Mouse (Mus musculus) liver, embryonic 15.5 days (tissue): Measurements from ENCODE around the gene 2210016L21Rik. TPM values are rescaled to one million over a fixed set of nuclear protein-coding genes. Genes with fewer than 3 reads are reported as not detected.
A peak's percentile ranks its signal among the peaks of the same experiment; 100 is the strongest.

Experiments used
- ATAC-seq: fragments of 200-750 bp; cut with Nextera tagmentation; 2 replicates; pipeline ENCODE4 v1.8.0; 2017; ENCODE audit warnings: moderate number of reproducible peaks, mild to moderate bottlenecking, moderate library complexity; ENCODE audit not compliant: insufficient read depth
- H3K27ac ChIP-seq: fragments of 300-500 bp; sonication (generic); replicated peaks from 2 replicates; pipeline ENCODE4 v1.5.1; 2015; ENCODE audit warnings: mild to moderate bottlenecking, inconsistent platforms
- H3K27me3 ChIP-seq: fragments of 300-500 bp; sonication (generic); 2 replicates; pipeline ENCODE4 v1.6.1; 2015; ENCODE audit warnings: mild to moderate bottlenecking, inconsistent platforms
- H3K36me3 ChIP-seq: fragments of 300-500 bp; sonication (generic); replicated peaks from 2 replicates; pipeline ENCODE4 v1.6.1; 2015; ENCODE audit warnings: moderate library complexity, mild to moderate bottlenecking, inconsistent platforms
- H3K4me1 ChIP-seq: fragments of 300-500 bp; sonication (generic); replicated peaks from 2 replicates; pipeline ENCODE4 v1.6.1; 2015; ENCODE audit warnings: inconsistent platforms
- H3K4me2 ChIP-seq: fragments of 300-500 bp; sonication (generic); 2 replicates; pipeline ENCODE4 v1.6.1; 2015; ENCODE audit warnings: moderate library complexity, mild to moderate bottlenecking, inconsistent platforms
- H3K4me3 ChIP-seq: fragments of 300-500 bp; sonication (generic); replicated peaks from 2 replicates; pipeline ENCODE4 v1.5.1; 2015; ENCODE audit warnings: mild to moderate bottlenecking, inconsistent platforms
- H3K9ac ChIP-seq: fragments of 300-500 bp; sonication (generic); 2 replicates; pipeline ENCODE4 v1.6.1; 2015; ENCODE audit warnings: moderate library complexity, mild to moderate bottlenecking, inconsistent platforms
- H3K9me3 ChIP-seq: fragments of 300-500 bp; sonication (generic); replicated peaks from 2 replicates; pipeline ENCODE4 v1.6.1; 2016; ENCODE audit warnings: inconsistent platforms
- WGBS: fragments of 180-500 bp; shearing (Covaris S2); methylation state at CpG from one replicate; pipeline ENCODE4 v1.1.7; 2015; ENCODE audit warnings: mixed read lengths; ENCODE audit not compliant: insufficient replicate concordance; 5-methylcytosine and 5-hydroxymethylcytosine counted together
- polyA plus RNA-seq: library from polyadenylated mRNA; unstranded; fragments of >200 nt; fragmentation: Nextera tagmentation; extraction: Ambion mirVana; gene quantifications from 2 replicates; pipeline ENCODE4 v1.2.1, GENCODE M21; 2015

2210016L21Rik gene
- polyA plus RNA-seq, 1 experiment from 2014 or later: 12.3 TPM

DNA sequence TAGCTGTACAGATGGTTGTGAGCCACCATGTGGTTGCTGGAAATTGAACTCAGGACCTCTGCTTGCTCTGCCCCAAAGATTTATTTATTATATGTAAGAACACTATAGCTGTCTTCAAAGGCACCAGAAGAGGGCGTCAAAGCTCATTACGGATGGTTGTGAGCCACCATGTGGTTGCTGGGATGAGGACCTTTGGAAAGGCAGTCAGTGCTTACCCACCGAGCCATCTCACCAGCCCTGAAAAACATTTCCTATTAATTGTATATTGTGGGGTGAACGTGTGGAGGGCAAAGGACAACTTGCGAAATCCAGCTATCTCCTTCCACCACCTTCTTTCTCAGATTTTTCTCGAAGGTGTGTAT lies 36.9 kb downstream of the 2210016L21Rik start:
- Histone ChIP-seq H3K4me1 (peaks cover 28% of the 10 kb centered on the region), H3K4me2 (peak overlapping the region; percentile 97), H3K9ac (peak overlapping the region; percentile 67), H3K27me3 (no peaks in the 10 kb centered on the region), H3K4me3 (peak overlapping the region; percentile 64), H3K27ac (peak overlapping the region; percentile 94), H3K9me3 (no peaks in the 10 kb centered on the region), H3K36me3 (no peaks in the 10 kb centered on the region)
- ATAC-seq: no peak
- 3% methylated on average over 6 of the region's 6 CpGs for WGBS

DNA sequence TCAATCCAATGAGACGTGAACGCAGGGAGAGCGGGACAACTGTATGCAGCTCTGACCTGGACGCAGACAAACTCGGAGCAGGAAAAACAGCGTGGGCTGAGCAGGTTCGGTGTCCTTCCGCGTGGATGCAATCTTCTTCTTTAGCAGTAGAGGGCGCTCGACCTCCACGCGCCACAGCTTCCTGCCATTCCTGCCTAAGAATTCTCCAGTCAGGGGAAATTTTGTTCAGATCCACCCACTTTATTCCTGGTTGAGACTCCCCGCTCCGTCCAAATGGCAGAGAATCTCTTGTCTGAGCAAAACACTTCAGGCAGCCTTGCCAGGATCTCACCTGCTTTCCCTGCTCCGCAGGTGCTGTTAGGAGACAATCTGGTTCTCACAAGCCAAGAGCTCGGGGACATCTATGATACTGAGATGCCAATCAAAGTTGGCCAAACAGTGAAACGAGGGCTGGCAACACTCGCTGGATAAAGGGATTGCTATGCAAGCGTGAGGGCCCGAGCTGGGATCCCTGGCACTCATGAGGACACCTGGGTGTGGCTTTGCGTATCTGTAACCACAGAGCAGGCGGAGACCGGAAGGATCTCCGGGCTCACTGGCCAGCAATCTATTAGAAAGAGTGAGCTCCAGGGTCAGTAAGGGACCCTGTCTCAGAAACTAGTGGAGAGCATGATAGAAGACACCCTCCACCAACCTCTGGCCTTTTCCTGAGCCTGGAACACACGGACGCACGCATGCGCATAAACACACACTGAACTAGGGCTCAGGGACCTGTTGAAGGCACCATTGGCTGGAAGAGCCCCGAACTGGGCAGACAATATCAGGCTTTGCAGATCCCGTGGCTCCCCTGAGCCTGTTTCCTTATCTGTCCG lies 37.5 kb downstream of the 2210016L21Rik start:
- 3% methylated on average over 32 of the region's 32 CpGs for WGBS

DNA sequence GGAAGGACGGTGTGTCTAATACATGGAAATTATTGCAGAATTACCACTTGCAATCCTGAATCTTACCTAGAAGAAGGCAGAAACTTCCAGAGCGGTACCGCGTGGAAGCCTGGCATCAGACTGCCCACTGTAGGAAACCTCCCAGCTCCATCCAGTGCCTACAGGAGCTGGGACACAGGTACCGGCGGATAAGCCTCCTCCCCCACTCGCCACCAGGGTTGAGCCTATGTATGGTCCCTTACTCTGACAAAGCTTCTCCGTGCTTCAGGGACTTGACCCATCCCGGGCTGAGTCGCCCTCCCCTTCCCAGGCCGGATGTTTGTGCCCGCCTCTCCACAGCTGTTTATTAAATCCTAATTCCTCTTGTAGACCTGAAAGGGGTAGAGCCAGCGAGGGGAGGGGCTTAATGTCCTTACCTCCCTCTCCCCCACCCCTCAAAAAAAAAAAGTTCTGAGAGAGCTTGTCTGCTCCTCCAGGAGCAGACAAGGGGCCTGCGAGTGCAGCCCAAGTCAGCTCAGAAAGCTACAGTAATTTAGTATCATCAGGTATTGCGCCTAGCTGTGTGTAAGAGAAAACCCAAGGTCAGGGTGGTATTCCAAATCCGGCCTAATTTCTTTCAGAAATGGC lies 38.3 kb downstream of the 2210016L21Rik start:
- Histone ChIP-seq H3K4me2 (peak overlapping the region; percentile 97), H3K27me3 (no peaks in the 10 kb centered on the region), H3K36me3 (no peaks in the 10 kb centered on the region), H3K9me3 (no peaks in the 10 kb centered on the region), H3K27ac (peak overlapping the region; percentile 94), H3K4me3 (peak overlapping the region; percentile 64), H3K4me1 (peaks cover 36% of the 10 kb centered on the region), H3K9ac (peak overlapping the region; percentile 67)
- WGBS: 30% methylated on average over 16 of the region's 16 CpGs
- peak; percentile 41; the same call in 1 of the 2 replicates for ATAC-seq

More for the DNA sequence above, 37.5 kb downstream of the 2210016L21Rik start:
- H3K36me3 ChIP-seq: no peaks in the 10 kb centered on the region
- no peaks in the 10 kb centered on the region for H3K27me3 ChIP-seq
- H3K4me3 ChIP-seq: peak overlapping the region; percentile 64
- H3K27ac ChIP-seq: peak overlapping the region; percentile 94
- H3K4me1 ChIP-seq: peaks cover 29% of the 10 kb centered on the region
- no peaks in the 10 kb centered on the region for H3K9me3 ChIP-seq
- H3K9ac ChIP-seq: peak overlapping the region; percentile 67
- H3K4me2 ChIP-seq: peak overlapping the region; percentile 97
- ATAC-seq: peak; percentile 93

DNA sequence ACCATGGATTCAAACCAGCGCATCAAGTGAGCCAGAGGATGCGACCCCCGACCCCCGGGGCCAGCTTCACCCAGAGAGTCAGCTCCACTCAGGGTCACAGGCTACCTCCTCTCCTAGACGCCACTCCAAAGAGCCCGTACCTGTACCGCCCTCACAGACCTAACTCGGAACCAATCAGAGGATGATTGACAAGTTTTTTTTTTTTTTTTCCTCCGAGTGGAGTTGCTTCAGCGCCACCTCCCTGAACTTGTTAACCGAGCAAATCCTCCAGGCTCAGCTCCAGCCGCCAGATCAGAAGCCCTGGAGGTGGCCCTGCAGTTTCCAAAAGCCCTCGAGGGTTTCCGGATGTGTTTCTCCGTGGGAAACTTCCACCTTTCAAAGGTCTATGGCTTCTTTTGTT lies 40.0 kb downstream of the 2210016L21Rik start:
- no peak for ATAC-seq
- Histone ChIP-seq H3K4me3 (no peak overlapping the region), H3K4me1 (peaks cover 36% of the 10 kb centered on the region), H3K27me3 (no peaks in the 10 kb centered on the region), H3K36me3 (no peaks in the 10 kb centered on the region), H3K4me2 (no peak overlapping the region), H3K27ac (no peak overlapping the region), H3K9ac (no peak overlapping the region), H3K9me3 (no peaks in the 10 kb centered on the region)
- WGBS: 54% methylated on average over 15 of the region's 15 CpGs

DNA sequence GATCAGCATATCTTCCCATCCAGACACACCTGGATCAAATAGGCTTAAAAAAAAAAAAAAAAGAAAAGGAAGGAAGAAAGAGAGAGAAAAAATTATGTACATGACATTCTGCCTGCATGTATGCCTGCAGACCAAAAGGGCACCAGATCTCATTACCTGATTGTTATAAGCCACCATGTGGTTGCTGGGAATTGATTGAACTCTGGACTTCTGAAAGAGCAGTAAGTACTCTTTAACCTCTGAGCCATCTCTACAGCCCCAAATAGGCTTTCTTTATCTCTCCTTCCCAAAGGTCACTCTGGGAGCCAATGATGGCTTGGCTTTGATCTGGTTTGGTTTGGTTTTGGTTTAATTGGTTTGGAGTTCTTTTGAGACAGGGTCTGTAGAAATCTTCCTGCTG lies 43.1 kb downstream of the 2210016L21Rik start:
- H3K4me1 ChIP-seq: peaks cover 18% of the 10 kb centered on the region
- no peak overlapping the region for H3K4me3 ChIP-seq
- 0 out of 2 replicates have a peak overlapping the region, but pooled peaks have one; percentile 16 for H3K27ac ChIP-seq
- no peak overlapping the region for H3K4me2 ChIP-seq
- no peak overlapping the region for H3K9ac ChIP-seq
- H3K27me3 ChIP-seq: no peaks in the 10 kb centered on the region
- ATAC-seq: no peak
- H3K36me3 ChIP-seq: no peaks in the 10 kb centered on the region
- H3K9me3 ChIP-seq: no peaks in the 10 kb centered on the region

DNA sequence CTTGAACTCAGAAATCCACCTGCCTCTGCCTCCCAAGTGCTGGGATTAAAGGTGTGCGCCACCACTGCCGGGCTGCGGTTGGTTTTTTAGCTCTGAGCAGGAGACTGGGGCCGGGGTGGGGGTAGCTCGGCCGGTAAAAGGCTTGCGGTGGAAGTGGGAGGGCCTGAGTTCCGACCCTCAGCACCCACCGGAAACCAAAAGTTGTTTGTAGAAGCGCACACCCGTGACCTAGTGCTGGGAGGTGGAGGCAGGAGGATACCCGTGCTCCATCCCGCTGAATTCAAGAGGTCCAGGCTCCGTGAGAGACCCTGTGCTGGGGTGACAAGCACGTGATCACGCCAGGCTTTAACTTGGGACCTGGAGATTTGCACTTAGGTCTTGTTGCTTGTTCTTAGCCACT lies 54.5 kb downstream of the 2210016L21Rik start:
- no peaks in the 10 kb centered on the region for H3K36me3 ChIP-seq
- H3K4me1 ChIP-seq: 0 out of 2 replicates have a peak, but pooled peaks cover 3% of the 10 kb centered on the region
- H3K9me3 ChIP-seq: no peaks in the 10 kb centered on the region
- H3K9ac ChIP-seq: no peak overlapping the region
- peaks cover 50% of the 10 kb centered on the region for H3K27me3 ChIP-seq
- peak overlapping the region; percentile 20; the same call in 1 of the 2 replicates for H3K4me2 ChIP-seq
- no peak overlapping the region for H3K27ac ChIP-seq
- 41% methylated on average over 16 of the region's 16 CpGs for WGBS
- H3K4me3 ChIP-seq: no peak overlapping the region
- no peak for ATAC-seq

DNA sequence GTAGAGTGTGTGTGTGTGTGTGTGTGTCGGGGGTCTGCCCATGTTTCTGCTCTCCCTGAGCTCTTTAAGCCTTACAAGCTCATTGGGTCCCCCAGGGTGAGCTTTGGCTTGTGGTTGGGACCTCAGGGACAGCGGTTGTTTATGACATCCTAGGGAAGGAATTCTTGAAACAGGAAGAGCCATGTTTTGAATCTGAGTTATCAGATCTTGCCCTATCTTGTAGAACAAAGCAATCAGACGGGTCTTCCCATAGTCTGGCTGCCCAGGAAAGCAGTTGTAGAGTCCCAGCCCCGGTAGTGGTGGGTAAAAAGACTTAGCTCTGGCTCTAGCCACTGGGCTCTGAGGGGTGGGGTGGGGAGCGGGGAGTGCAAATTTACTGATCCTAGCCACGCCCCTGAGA lies 55.4 kb downstream of the 2210016L21Rik start:
- Histone ChIP-seq H3K4me3 (no peak overlapping the region), H3K4me1 (0 out of 2 replicates have a peak, but pooled peaks cover 3% of the 10 kb centered on the region), H3K27me3 (peaks cover 52% of the 10 kb centered on the region), H3K27ac (no peak overlapping the region), H3K4me2 (no peak overlapping the region), H3K9me3 (no peaks in the 10 kb centered on the region), H3K36me3 (no peaks in the 10 kb centered on the region), H3K9ac (no peak overlapping the region)
- no peak for ATAC-seq
- WGBS: 22% methylated on average over 6 of the region's 6 CpGs

Other genes with a start within 250 kb of the 2210016L21Rik start
- 2.9 and 3.2 TPM in 2 replicates for gene Tchp, start 234.4 kb upstream of the 2210016L21Rik start, polyA plus RNA-seq
- 41.0 and 42.8 TPM in 2 replicates for gene Ankrd13a, start 167.5 kb upstream of the 2210016L21Rik start, polyA plus RNA-seq
- gene Git2, start 166.6 kb upstream of the 2210016L21Rik start, polyA plus RNA-seq: 16.3 and 16.5 TPM in 2 replicates
- 21.3 and 21.4 TPM in 2 replicates for gene 1500011B03Rik, start 118.7 kb upstream of the 2210016L21Rik start, polyA plus RNA-seq
- gene 4930519G04Rik, start 88.5 kb upstream of the 2210016L21Rik start, polyA plus RNA-seq: not detected in 2 replicates
- not detected in 2 replicates for gene Gm9936, start 83.5 kb upstream of the 2210016L21Rik start, polyA plus RNA-seq
- 3.5 and 3.8 TPM in 2 replicates for gene Oasl2, start 45.2 kb upstream of the 2210016L21Rik start, polyA plus RNA-seq
- 0.51 and 0.88 TPM in 2 replicates for gene Oasl1, start 18.9 kb upstream of the 2210016L21Rik start, polyA plus RNA-seq
- gene Hnf1a, start 28.9 kb downstream of the 2210016L21Rik start, polyA plus RNA-seq: 3.8 and 4.3 TPM in 2 replicates
- gene Sppl3, start 69.0 kb downstream of the 2210016L21Rik start, polyA plus RNA-seq: 7.9 and 12.1 TPM in 2 replicates
- 7.9 and 11.4 TPM in 2 replicates for gene Gm10401, start 156.1 kb downstream of the 2210016L21Rik start, polyA plus RNA-seq
- 49.8 and 53.6 TPM in 2 replicates for gene Acads, start 177.2 kb downstream of the 2210016L21Rik start, polyA plus RNA-seq
- 8.5 and 10.3 TPM in 2 replicates for gene Unc119b, start 192.8 kb downstream of the 2210016L21Rik start, polyA plus RNA-seq
- 23.7 and 29.6 TPM in 2 replicates for gene Mlec, start 216.0 kb downstream of the 2210016L21Rik start, polyA plus RNA-seq